ENCODE assay signal across 8 mouse cellular contexts in genomic region chr3:100161665-100162314, GRCm38 (mm10). TPM values are rescaled to one million over a fixed set of nuclear protein-coding genes. Genes with fewer than 3 reads are reported as not detected.
DNase-seq lines count a peak whose midpoint lies in the region; ATAC-seq and TF ChIP-seq lines count a peak whose summit lies in the region.

No protein-coding gene starts in this region.

- no peak for TF ChIP-seq POLR2A in kidney, adult 2 months (IDR thresholded peaks at IDR 0.05; ENCODE audit: low read depth, low read length)

- ATAC-seq in hindbrain, embryonic 13.5 days (ENCODE audit: low FRiP score): no peak; the same call in 1 of the 2 replicates
- ATAC-seq in midbrain, embryonic 16.5 days: peak; percentile 18; the same call in 1 of the 2 replicates

- peak overlapping the region; percentile 86 for H3K4me3 ChIP-seq in kidney, adult 2 months (ENCODE audit: insufficient read depth, low read depth, low read length)
- H3K4me3 ChIP-seq in hindbrain, embryonic 13.5 days: peak overlapping the region; percentile 88
- H3K4me3 ChIP-seq in midbrain, embryonic 16.5 days (ENCODE audit: low read depth, low read length): peak overlapping the region; percentile 96

- TF ChIP-seq CTCF in kidney, adult 2 months (conservative IDR thresholded peaks at IDR 0.05; ENCODE audit: insufficient read depth, insufficient read length, low read depth, low read length): no peak

- peaks cover 6% of the 10 kb centered on the region for H3K36me3 ChIP-seq in kidney, adult 2 months (ENCODE audit: control insufficient read depth, insufficient read depth, low read length)
- peaks cover 34% of the 10 kb centered on the region for H3K36me3 ChIP-seq in hindbrain, embryonic 13.5 days
- H3K36me3 ChIP-seq in midbrain, embryonic 16.5 days (ENCODE audit: control insufficient read depth, insufficient read depth, low read length): peaks cover 10% of the 10 kb centered on the region; the same call in 1 of the 2 replicates

- H3K4me2 ChIP-seq in hindbrain, embryonic 13.5 days: peak overlapping the region; percentile 82
- peak overlapping the region; percentile 86 for H3K4me2 ChIP-seq in midbrain, embryonic 16.5 days (ENCODE audit: low read length)

- H3K27ac ChIP-seq in kidney, adult 2 months (ENCODE audit: insufficient read depth, low read depth, low read length): no peak overlapping the region
- H3K27ac ChIP-seq in hindbrain, embryonic 13.5 days: peak overlapping the region; percentile 96
- peak overlapping the region; percentile 95 for H3K27ac ChIP-seq in midbrain, embryonic 16.5 days (ENCODE audit: low read length)

- DNase-seq in kidney, adult 2 months: no peak
- no peak for DNase-seq in kidney, postnatal 4 days
- peak; percentile 4 for DNase-seq in ZHBTc4 (ENCODE audit: low read depth, low spot score)
- DNase-seq in ovary, adult 18-20 months (ENCODE audit: low spot score): no peak
- DNase-seq in spleen, adult 12 weeks (ENCODE audit: low spot score): no peak
- DNase-seq in kidney, adult 8-10 months: no peak

- WGBS in kidney, adult 2 months: under 1% methylated on average over 35 of the region's 35 CpGs
- WGBS in hindbrain, embryonic 13.5 days: 2% methylated on average over 35 of the region's 35 CpGs
- WGBS in midbrain, embryonic 16.5 days: 2% methylated on average over 35 of the region's 35 CpGs

- no peaks in the 10 kb centered on the region for H3K9me3 ChIP-seq in hindbrain, embryonic 13.5 days
- H3K9me3 ChIP-seq in midbrain, embryonic 16.5 days (replicated peaks; ENCODE audit: control insufficient read depth, low read length, poor library complexity, severe bottlenecking): no peaks in the 10 kb centered on the region

- peak overlapping the region; percentile 95 for H3K9ac ChIP-seq in hindbrain, embryonic 13.5 days
- H3K9ac ChIP-seq in midbrain, embryonic 16.5 days (ENCODE audit: low read depth, low read length): peak overlapping the region; percentile 98

- no peaks in the 10 kb centered on the region; the same call in 1 of the 2 replicates for H3K4me1 ChIP-seq in kidney, adult 2 months (ENCODE audit: control insufficient read depth, insufficient read depth, low read length)
- H3K4me1 ChIP-seq in hindbrain, embryonic 13.5 days (replicated peaks): peaks cover 23% of the 10 kb centered on the region
- H3K4me1 ChIP-seq in midbrain, embryonic 16.5 days (ENCODE audit: control insufficient read depth, insufficient read depth, low read length): peaks cover 15% of the 10 kb centered on the region

- H3K27me3 ChIP-seq in kidney, adult 2 months (replicated peaks; ENCODE audit: control insufficient read depth, insufficient read depth, low read length): no peaks in the 10 kb centered on the region
- no peaks in the 10 kb centered on the region for H3K27me3 ChIP-seq in hindbrain, embryonic 13.5 days
- H3K27me3 ChIP-seq in midbrain, embryonic 16.5 days (ENCODE audit: control insufficient read depth, insufficient read depth, low read depth, low read length): no peaks in the 10 kb centered on the region

RNA-seq across cellular contexts. Expression of gene Gdap2, which starts 0.4 kb away (rescaled TPM):
- 14.4 and 15.0 TPM in 2 replicates for polyA plus RNA-seq in kidney, adult 2 months (2012; rRNA removed)
- polyA plus RNA-seq in hindbrain, embryonic 13.5 days (2015; fragmentation: Nextera tagmentation; extraction: Ambion mirVana): 39.9 and 42.1 TPM in 2 replicates
- 37.7 and 42.9 TPM in 2 replicates for polyA plus RNA-seq in midbrain, embryonic 16.5 days (2015; fragmentation: Nextera tagmentation; extraction: Ambion mirVana)

RNA-seq across cellular contexts. Expression of gene Wdr3, which starts 0.4 kb away (rescaled TPM):
- 13.3 and 18.4 TPM in 2 replicates for polyA plus RNA-seq in kidney, adult 2 months (2012; rRNA removed)
- 38.6 and 41.5 TPM in 2 replicates for polyA plus RNA-seq in hindbrain, embryonic 13.5 days (2015; fragmentation: Nextera tagmentation; extraction: Ambion mirVana)
- 32.0 and 44.2 TPM in 2 replicates for polyA plus RNA-seq in midbrain, embryonic 16.5 days (2015; fragmentation: Nextera tagmentation; extraction: Ambion mirVana)
